Mouse (Mus musculus): ENCODE results near the gene Nipal3. TPM values are rescaled to one million over a fixed set of nuclear protein-coding genes. Genes with fewer than 3 reads are reported as not detected.

Gene Nipal3
- polyA plus RNA-seq, 1 experiment from 2014 or later, result 2.4 TPM

DNA sequence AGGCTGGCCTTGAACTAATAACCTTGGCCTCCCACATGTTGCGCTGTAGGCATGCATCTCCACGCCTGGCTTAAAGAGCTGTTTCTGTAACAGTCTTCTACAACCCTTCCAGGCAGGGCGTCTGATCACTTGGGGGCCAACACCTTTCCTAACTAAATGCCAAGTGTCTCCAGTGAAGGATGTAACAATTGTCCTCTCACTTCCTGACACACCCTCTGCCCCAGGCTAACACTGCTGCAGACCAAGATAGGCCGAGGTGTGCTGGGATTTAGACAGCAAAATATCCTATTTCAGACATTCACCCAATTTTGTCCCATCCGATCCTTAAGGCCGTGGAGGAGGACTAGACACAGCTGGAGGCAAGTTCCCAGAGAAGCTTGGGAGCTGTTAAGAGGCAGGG lies 41.7 kb downstream of the Nipal3 start:
- WGBS, result 44% methylated on average over 6 of the region's 6 CpGs
- no peak overlapping the region for H3K9ac ChIP-seq
- ATAC-seq (ENCODE audit: insufficient number of reproducible peaks, low FRiP score, low TSS enrichment, low read depth), result no peak
- no peak overlapping the region for H3K27ac ChIP-seq
- no peak overlapping the region for H3K4me2 ChIP-seq
- no peaks in the 10 kb centered on the region for H3K27me3 ChIP-seq
- H3K36me3 ChIP-seq, result no peaks in the 10 kb centered on the region
- H3K4me3 ChIP-seq, result no peak overlapping the region
- H3K9me3 ChIP-seq, result no peaks in the 10 kb centered on the region
- H3K4me1 ChIP-seq, result peaks cover 10% of the 10 kb centered on the region

DNA sequence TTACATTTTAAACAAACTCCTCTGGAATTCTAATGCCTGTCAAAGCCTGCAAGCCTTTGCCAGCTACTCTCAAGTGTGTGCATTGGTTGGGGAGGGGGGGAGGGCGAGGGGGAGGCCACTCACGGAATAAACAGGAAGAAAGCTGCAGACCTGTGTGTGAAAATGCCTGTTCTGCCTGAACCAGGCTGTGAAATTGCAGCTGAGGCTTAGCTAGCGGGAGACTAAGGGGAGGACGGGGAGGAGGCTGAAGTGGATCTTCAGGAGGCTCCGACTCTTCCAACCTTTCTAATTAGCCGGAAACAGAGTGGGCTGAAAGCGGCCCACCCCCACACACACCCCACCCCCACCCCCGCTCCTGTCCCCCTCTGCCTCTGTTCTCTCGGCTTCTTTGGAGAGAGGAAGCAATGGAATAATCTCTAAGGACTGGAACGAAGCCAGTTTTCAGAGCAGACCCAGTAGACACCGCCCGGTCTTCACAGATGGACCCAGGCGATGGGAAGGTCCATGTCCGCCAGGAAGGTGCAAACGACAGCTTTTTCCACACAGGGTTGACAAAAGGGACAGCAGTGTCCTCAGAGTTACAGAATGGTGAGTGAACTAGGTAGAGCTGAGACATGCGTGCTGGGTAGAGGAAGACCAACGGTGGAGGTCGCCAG lies 43.4 kb downstream of the Nipal3 start:
- Histone ChIP-seq H3K9ac (no peak overlapping the region), H3K9me3 (no peaks in the 10 kb centered on the region), H3K36me3 (no peaks in the 10 kb centered on the region), H3K27me3 (no peaks in the 10 kb centered on the region), H3K27ac (no peak overlapping the region), H3K4me2 (no peak overlapping the region), H3K4me1 (peaks cover 10% of the 10 kb centered on the region), H3K4me3 (no peak overlapping the region)
- no peak for ATAC-seq (ENCODE audit: insufficient number of reproducible peaks, low FRiP score, low TSS enrichment, low read depth)
- 42% methylated on average over 18 of the region's 18 CpGs for WGBS

DNA sequence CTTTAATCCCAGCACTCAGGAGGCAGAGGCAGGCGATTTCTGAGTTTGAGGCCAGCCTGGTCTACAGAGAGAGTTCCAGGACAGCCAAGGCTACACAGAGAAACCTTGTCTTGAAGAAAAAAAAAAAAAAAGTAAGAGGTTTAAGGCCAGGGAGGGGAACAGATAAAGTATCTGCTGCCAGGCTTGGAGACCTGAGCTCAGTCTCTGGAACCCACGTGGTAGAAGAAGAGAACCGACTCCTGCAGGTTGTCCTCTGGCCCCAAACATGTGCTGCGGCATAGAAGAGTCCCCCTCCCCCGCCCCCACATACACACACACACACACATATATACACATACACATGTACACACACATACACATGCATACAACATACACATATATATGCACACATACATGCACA lies 52.4 kb downstream of the Nipal3 start:
- H3K4me3 ChIP-seq, result no peak overlapping the region
- no peak overlapping the region for H3K4me2 ChIP-seq
- no peak for ATAC-seq (ENCODE audit: insufficient number of reproducible peaks, low FRiP score, low TSS enrichment, low read depth)
- H3K9ac ChIP-seq, result no peak overlapping the region
- H3K27me3 ChIP-seq, result no peaks in the 10 kb centered on the region
- 69% methylated on average over 5 of the region's 5 CpGs for WGBS
- peaks cover 6% of the 10 kb centered on the region for H3K4me1 ChIP-seq
- H3K9me3 ChIP-seq, result no peaks in the 10 kb centered on the region
- H3K36me3 ChIP-seq, result no peaks in the 10 kb centered on the region
- no peak overlapping the region for H3K27ac ChIP-seq

DNA sequence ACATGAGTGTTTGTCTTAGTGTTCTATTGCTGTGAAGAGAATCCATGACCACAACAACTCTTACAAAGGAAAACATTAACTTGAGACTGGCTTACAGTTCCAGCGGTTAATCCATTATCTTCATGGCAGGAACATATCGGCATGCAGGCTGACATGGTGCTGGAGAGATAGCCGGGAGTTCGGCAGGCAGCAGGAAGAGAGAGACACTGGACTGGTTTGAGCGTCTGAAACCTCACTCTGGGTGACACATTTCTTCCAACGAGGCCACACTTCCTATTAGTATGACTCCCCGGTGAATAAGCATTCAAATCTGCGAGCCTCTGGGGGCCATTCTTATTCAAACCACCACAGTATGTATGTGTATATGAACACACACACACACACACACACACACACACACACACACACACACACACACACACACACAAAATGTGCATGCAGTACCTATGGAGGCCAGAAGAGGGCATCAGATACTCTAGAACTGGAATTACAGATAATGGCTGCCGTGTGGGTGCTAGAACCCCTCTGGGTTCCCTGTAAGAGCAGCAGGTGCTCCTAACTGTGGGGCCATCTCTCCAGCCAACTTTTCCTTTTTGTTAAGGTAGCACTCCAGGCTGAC lies 54.8 kb downstream of the Nipal3 start:
- H3K36me3 ChIP-seq, result no peaks in the 10 kb centered on the region
- no peak overlapping the region for H3K4me2 ChIP-seq
- 62% methylated on average over 9 of the region's 9 CpGs for WGBS
- no peak overlapping the region for H3K9ac ChIP-seq
- H3K4me3 ChIP-seq, result no peak overlapping the region
- no peaks in the 10 kb centered on the region for H3K9me3 ChIP-seq
- no peak for ATAC-seq (ENCODE audit: insufficient number of reproducible peaks, low FRiP score, low TSS enrichment, low read depth)
- no peaks in the 10 kb centered on the region for H3K27me3 ChIP-seq
- peaks cover 6% of the 10 kb centered on the region for H3K4me1 ChIP-seq
- H3K27ac ChIP-seq, result no peak overlapping the region

DNA sequence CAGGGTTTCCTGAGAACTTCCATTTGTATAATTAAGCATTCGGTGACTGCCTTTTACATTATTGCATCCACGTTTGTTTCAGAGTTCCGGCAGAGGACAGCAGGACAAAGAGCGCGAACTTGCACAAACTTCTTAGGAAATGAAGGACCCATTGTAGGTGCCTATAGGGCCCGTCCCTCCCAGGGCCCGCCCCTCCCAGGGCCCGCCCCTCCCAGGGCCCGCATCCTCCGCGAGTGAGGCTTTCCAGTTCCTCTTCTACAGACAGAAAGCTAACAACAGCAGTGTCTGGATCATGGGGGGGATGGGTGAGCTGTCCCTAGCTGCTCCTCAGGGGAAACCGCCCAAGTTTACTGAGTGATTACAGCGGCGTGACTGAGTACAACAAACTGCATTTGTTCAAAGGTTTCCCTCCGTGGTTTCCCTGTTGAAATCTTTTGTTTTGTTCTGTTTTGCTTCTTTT lies 55.6 kb downstream of the Nipal3 start:
- Histone ChIP-seq H3K4me1 (peaks cover 9% of the 10 kb centered on the region), H3K36me3 (no peaks in the 10 kb centered on the region), H3K9me3 (no peaks in the 10 kb centered on the region), H3K27me3 (no peaks in the 10 kb centered on the region), H3K27ac (no peak overlapping the region), H3K4me3 (peak overlapping the region; percentile 17), H3K9ac (no peak overlapping the region), H3K4me2 (peak overlapping the region; percentile 36)
- 3% methylated on average over 15 of the region's 15 CpGs for WGBS
- ATAC-seq (ENCODE audit: insufficient number of reproducible peaks, low FRiP score, low TSS enrichment, low read depth), result peak; percentile 48; the same call in 1 of the 2 replicates

DNA sequence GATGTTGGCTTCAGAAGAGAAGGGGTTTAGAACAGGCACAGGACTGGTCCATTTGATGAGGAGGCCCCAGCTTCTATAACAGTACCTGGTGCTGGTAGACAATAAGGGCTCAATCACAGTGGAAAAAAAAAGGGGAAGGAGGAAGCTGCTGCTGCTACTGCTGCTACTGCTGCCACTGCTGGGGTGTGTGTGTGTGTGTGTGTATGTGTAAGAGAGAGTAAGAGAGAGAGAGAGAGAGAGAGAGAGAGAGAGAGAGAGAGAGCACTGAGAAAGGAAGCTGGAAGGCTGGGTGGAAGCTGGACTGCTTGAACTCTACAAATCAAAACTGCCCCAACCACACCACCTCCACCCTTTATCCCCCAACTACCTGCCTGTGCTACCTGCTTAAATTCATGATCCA lies 56.9 kb downstream of the Nipal3 start:
- Histone ChIP-seq H3K4me2 (no peak overlapping the region), H3K4me3 (no peak overlapping the region), H3K27ac (no peak overlapping the region), H3K4me1 (peaks cover 16% of the 10 kb centered on the region), H3K9ac (no peak overlapping the region), H3K9me3 (no peaks in the 10 kb centered on the region), H3K27me3 (no peaks in the 10 kb centered on the region), H3K36me3 (no peaks in the 10 kb centered on the region)
- ATAC-seq (ENCODE audit: insufficient number of reproducible peaks, low FRiP score, low TSS enrichment, low read depth), result no peak

DNA sequence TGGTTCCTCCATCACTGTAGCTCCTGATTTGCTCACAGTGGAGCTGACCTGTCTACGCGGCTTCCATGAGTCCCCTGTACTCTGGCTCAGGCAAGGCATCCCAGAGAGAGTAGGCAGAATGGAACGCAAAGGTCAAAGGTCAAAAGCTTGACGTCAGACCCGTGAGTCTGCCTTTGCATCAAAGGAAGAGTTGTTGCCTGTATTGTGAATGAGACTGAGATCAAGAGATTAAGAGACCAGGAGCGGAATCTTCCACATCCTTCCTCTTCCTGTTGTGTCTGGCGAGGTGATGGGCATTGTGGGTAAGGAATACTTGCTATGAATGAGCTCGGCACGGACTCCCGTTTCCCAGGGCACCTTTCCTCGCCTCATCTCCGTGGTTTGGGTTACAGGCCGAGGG lies 58.5 kb downstream of the Nipal3 start:
- H3K4me3 ChIP-seq, result no peak overlapping the region
- H3K4me2 ChIP-seq, result no peak overlapping the region
- no peak overlapping the region for H3K27ac ChIP-seq
- H3K4me1 ChIP-seq, result peaks cover 16% of the 10 kb centered on the region
- H3K27me3 ChIP-seq, result no peaks in the 10 kb centered on the region
- no peak overlapping the region for H3K9ac ChIP-seq
- H3K36me3 ChIP-seq, result no peaks in the 10 kb centered on the region
- WGBS, result 65% methylated on average over 13 of the region's 13 CpGs
- no peaks in the 10 kb centered on the region for H3K9me3 ChIP-seq
- ATAC-seq (ENCODE audit: insufficient number of reproducible peaks, low FRiP score, low TSS enrichment, low read depth), result no peak

DNA sequence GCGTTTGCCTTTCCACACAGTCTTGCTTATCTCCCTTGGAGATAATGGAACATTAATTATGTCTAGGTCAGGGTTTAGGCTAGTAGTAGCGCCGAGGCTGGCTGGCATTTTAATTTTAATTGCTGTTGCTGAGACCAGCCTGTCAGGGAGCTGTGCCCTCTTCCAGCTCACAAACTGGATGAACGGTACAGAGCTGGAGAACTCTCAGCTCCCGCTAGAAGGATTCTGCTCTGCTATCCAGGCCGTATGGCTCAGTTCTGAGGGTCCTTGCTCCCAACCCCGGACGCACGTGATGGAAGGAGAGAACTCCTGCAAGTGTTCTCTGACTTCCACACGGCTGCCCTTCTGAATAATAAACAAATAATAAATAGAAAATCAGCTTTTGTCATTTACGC lies 60.4 kb downstream of the Nipal3 start:
- H3K4me3 ChIP-seq, result peak overlapping the region; percentile 89
- peak overlapping the region; percentile 92 for H3K4me2 ChIP-seq
- WGBS, result 22% methylated on average over 11 of the region's 11 CpGs
- peak overlapping the region; percentile 47 for H3K9ac ChIP-seq
- no peak overlapping the region for H3K27ac ChIP-seq
- no peak for ATAC-seq (ENCODE audit: insufficient number of reproducible peaks, low FRiP score, low TSS enrichment, low read depth)
- no peaks in the 10 kb centered on the region for H3K36me3 ChIP-seq
- peaks cover 15% of the 10 kb centered on the region for H3K4me1 ChIP-seq
- H3K9me3 ChIP-seq, result no peaks in the 10 kb centered on the region
- no peaks in the 10 kb centered on the region for H3K27me3 ChIP-seq

DNA sequence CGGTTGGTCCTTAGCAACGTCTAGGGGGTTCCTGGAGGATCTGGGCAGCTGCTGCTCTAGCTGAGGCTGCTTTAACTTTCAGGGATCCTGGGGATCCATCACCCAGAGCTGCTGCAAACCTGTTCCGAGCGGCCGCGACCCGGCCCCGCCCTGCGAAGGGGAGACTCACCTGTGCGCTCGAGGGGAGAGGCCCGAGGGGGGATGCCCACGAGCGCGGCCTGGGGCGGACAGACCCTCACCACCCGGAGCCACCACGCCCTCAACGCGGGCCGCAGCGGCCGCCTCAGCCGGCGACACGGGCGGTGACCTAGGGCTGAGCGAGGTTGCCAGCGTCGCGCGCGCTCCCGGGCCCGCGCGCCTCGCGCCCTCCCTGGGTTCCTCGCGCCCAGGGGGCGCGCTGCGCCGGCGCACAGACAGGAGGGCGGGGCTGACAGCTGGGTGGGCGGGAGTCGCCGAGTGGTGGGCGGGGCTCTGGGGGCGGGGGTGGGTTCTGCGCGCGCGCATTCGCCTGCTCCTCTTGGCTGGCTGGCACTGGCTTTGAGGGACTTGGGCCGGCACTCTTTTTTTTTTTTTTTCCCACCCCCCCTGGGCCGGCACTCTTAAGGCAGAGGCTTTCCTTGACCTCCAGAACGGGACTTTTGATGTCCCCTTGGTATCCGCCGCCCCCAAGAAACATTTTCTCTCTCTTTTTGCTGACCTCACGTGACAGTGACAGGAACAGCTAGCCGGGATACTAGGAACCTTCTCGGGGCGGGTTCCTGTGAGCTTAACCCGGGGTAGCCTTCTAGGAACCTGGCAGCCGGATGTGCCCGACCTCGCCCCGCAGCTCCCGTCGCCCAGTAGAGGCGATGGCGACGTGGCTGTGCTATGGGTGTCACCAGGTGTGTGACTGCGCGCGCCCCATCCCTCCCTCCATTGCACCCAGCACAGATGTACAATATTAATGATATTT lies 61.1 kb downstream of the Nipal3 start, which contains the start of gene Rcan3:
TSS of gene Rcan3 (minus strand) at position 411 of the 952 bp plus-strand sequence.
- Histone ChIP-seq H3K4me3 (peak within 1 kb of the TSS; percentile 89), H3K9me3 (no peaks in the 10 kb centered on the region), H3K4me1 (peaks cover 11% of the 10 kb centered on the region), H3K4me2 (peak within 1 kb of the TSS; percentile 92), H3K36me3 (no peaks in the 10 kb centered on the region), H3K27ac (peak within 1 kb of the TSS; percentile 27; the same call in 1 of the 2 replicates), H3K27me3 (no peaks in the 10 kb centered on the region), H3K9ac (peak within 1 kb of the TSS; percentile 76)
- ATAC-seq (ENCODE audit: insufficient number of reproducible peaks, low FRiP score, low TSS enrichment, low read depth), result peak; percentile 85
- WGBS, result 1% methylated on average over 61 of the region's 79 CpGs

DNA sequence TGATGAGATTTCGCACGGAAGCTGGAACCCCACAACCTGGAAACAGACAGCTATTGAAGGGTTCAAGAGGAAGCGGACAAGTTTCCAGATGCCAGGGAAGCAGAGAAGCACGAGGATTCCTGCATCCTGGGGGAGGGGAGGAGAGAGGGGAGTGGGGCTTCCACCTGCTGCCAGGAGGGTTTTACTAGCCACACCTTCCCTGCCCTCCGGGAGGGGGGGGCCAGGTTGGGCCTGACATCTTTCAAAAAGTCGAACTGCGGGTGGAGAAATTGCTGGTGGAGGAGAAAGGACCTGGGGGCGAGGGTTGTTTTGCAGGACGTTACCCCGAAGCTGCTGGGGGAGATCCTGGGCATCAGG lies 61.8 kb downstream of the Nipal3 start:
- H3K36me3 ChIP-seq, result no peaks in the 10 kb centered on the region
- H3K9ac ChIP-seq, result peak overlapping the region; percentile 76
- H3K9me3 ChIP-seq, result no peaks in the 10 kb centered on the region
- ATAC-seq (ENCODE audit: insufficient number of reproducible peaks, low FRiP score, low TSS enrichment, low read depth), result no peak
- no peaks in the 10 kb centered on the region for H3K27me3 ChIP-seq
- H3K4me2 ChIP-seq, result peak overlapping the region; percentile 92
- H3K4me1 ChIP-seq, result peaks cover 11% of the 10 kb centered on the region
- WGBS, result 6% methylated on average over 10 of the region's 10 CpGs
- H3K4me3 ChIP-seq, result peak overlapping the region; percentile 89
- no peak overlapping the region for H3K27ac ChIP-seq

DNA sequence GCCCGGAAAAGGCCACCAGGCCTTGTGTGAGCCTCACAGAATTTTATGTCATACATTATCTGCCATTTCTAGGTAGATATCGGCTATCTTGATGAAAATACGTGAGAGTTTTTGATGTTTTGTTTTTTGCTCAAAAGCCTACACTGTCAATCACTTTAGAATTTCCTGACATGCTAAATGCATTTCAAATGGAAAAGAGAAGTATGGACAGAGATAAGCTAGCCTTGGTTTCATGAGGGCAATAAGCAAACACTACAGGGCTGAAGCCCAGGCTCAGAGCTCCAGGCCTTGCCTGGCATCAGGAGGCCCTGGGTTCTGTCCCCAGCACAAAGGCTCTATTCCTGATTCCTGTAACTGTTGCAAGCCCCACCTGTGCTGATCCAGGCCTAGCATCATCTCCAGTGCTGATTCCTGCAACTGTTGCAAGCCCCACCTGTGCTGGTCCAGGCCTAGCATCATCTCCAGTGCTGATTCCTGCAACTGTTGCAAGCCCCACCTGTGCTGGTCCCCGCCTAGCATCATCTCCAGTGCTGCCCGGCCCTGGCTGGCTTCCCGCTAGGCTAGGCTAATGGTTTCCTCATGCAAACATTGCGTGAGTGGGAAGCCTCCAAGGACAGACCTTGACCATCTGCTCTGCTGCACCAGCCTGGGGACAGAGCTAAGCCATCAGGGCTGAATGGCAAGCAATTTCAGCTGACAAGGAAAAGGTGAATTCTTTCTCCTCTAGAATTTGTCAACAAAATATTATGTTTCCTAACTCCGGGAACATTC lies 64.7 kb downstream of the Nipal3 start:
- H3K27me3 ChIP-seq, result no peaks in the 10 kb centered on the region
- no peak overlapping the region for H3K4me3 ChIP-seq
- no peaks in the 10 kb centered on the region for H3K9me3 ChIP-seq
- no peak overlapping the region for H3K4me2 ChIP-seq
- no peak overlapping the region for H3K9ac ChIP-seq
- WGBS, result 72% methylated on average over 8 of the region's 8 CpGs
- peaks cover 11% of the 10 kb centered on the region for H3K4me1 ChIP-seq
- no peak for ATAC-seq (ENCODE audit: insufficient number of reproducible peaks, low FRiP score, low TSS enrichment, low read depth)
- H3K36me3 ChIP-seq, result no peaks in the 10 kb centered on the region
- H3K27ac ChIP-seq, result no peak overlapping the region
